Mouse (Mus musculus) cerebellum, adult 2 months (tissue): Measurements from ENCODE around the gene Esrrb.

Source experiments
- CTCF ChIP-seq: fragments of 200-500 bp; IDR thresholded peaks from 2 replicates; pipeline ENCODE4 v1.5.1; 2011; ENCODE audit warnings: low read depth, mild to moderate bottlenecking, control low read depth, low read length, moderate library complexity, borderline replicate concordance; ENCODE audit not compliant: insufficient read depth
- POLR2A ChIP-seq: fragments of 200-500 bp; IDR thresholded peaks from 2 replicates; pipeline ENCODE4 v1.6.1; 2011; ENCODE audit warnings: low read length, control low read depth, borderline replicate concordance; ENCODE audit not compliant: insufficient read depth

DNA sequence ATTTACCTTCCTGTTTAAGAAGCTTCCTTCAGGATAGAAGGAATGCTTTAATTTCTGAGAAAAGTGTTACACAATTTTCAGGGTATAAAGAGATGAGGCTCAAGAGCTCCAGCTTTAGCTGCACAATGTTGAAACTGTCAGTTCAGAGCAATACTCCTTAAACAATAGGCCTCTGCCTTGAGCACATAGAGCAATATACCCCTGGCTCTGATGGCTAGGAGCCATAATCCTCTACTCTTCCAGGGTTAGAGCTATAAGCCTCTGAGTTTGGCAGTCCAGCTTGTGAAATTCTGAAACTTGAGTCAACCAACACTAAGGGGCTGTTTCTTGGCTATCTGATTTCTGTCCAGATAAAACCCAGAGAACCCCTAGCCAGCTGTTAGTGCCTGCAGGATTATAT, 176.9 kb downstream of the Esrrb start:
- TF ChIP-seq CTCF = no peak
- no peak for TF ChIP-seq POLR2A
